Mouse (Mus musculus) lung, adult 18-20 months (tissue): ENCODE data around the gene Fgd3.

ENCODE experiments used
- DNase-seq, 2 experiments: peaks; one replicate each; pipeline ENCODE4 v3.0.0; 2022; ENCODE audit warnings: mixed read lengths in 2 of 2

The Fgd3 gene

DNA sequence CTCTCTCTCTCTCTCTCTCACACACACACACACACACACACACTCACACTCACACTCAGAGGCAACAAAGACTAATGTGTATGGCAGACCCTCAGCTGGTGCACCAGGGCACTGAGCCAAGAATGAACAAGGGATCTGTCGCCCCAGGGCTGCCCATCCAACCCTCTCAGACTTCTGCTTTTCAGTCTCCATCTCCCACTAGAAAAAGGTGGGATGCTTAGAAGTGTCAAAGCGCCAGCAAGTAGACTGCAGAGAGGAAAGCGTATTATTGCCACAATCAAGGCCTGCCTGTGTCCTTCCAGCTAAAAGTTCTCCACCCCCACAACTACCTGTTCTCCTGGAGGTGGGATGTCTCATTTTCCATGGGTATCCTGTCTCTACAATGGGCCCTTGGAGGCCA is 105.7 kb downstream of the Fgd3 start:
- no peak for DNase-seq

DNA sequence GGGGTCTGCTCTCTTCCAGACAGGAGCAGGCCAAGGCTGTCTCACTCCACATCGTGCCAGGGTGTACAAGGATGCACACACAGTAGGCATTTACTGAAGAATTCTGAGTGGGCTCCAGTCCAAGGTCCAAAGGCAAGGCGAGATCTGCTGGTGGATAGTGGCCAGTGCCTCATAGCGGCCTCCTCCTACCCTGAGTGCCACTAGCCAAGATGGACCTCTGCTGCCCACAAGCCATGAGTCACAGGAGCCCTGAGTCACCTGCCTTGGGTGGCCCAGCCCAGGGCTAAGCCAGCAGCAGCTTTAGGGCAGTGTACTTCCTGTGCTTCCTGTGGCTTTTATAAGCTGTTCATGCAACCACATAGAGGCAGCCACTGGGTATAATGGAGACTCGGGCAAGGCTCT is 106.6 kb downstream of the Fgd3 start:
- DNase-seq = peak; percentile 70 to 77

- no peak for DNase-seq
Measured at GRCm38 (mm10) chr13:49212711-49213500, 107.2 kb downstream of the Fgd3 start.
